Mouse (Mus musculus) thymus, adult 2 months (tissue): ENCODE data around the gene Grm4.

ENCODE experiments used
- CTCF ChIP-seq: fragments of 200-500 bp; IDR thresholded peaks from 2 replicates; pipeline ENCODE4 v1.5.1; 2012; ENCODE audit warnings: mild to moderate bottlenecking, control low read depth, low read length, moderate library complexity, borderline replicate concordance; ENCODE audit not compliant: control insufficient read depth, poor library complexity, insufficient read depth; ENCODE audit errors: extremely low read depth
- POLR2A ChIP-seq: fragments of 200-500 bp; IDR thresholded peaks from 2 replicates; pipeline ENCODE4 v1.6.1; 2012; ENCODE audit warnings: mild to moderate bottlenecking, low read length, control low read depth, moderate library complexity; ENCODE audit not compliant: control insufficient read depth, poor library complexity, insufficient read depth; ENCODE audit errors: extremely low read depth

DNA sequence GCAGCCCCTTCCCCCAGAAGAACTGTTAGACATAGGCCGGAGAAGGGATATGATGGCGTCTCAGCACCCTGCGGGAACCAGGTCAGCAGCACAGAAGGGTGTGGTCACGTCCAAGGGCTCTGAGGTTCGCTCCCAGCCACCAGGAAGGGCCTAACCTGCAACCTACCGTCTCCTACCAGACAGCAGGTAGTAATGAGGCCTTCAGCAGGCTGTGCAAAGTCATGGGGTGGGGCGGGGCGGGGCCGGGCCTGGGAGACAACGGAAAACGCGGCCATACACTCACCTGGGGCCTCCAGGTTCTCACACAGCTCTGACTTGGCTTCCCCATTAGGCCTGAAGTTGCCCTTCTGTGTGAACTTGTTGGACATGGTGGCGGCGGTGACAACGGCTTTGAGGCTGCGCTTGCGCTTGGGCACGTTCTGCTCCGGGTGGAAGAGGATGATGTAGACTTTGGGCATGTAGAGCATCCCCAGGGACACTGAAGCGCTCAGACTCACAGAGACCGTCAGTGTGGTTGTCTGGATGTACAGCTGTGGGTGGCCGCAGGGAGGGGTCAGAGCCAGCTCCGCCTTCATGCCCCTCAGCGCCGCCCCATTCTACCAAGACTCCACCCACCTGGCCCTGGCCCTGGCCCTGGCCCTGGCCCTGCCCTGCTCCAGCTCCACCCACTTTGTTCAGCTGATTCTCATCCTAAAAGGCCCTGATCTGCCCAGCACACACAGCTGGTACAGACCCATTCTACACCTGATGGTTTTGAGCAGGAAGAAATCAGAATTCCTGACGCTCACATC, 90.0 kb downstream of the Grm4 start:
- no peak for TF ChIP-seq CTCF
- no peak for TF ChIP-seq POLR2A
